Mouse (Mus musculus) neural tube, embryonic 13.5 days (tissue): ENCODE measurements around the gene Dennd1a. TPM values are rescaled to one million over a fixed set of nuclear protein-coding genes. Genes with fewer than 3 reads are reported as not detected.

ENCODE experiments used
- ATAC-seq: fragments of 200-750 bp; cut with Nextera tagmentation; 2 replicates; pipeline ENCODE4 v1.8.0; 2017; ENCODE audit warnings: low read depth, mild to moderate bottlenecking, moderate TSS enrichment, moderate library complexity
- H3K27ac ChIP-seq: fragments of 300-500 bp; sonication (generic); replicated peaks from 2 replicates; pipeline ENCODE4 v1.5.1; 2015; ENCODE audit warnings: moderate library complexity, mild to moderate bottlenecking, inconsistent platforms
- H3K27me3 ChIP-seq: fragments of 300-500 bp; sonication (generic); 2 replicates; pipeline ENCODE4 v1.6.1; 2015; ENCODE audit warnings: mild to moderate bottlenecking, inconsistent platforms
- H3K36me3 ChIP-seq: fragments of 300-500 bp; sonication (generic); 2 replicates; pipeline ENCODE4 v1.6.1; 2015; ENCODE audit warnings: mild to moderate bottlenecking, inconsistent platforms
- H3K4me1 ChIP-seq: fragments of 300-500 bp; sonication (generic); replicated peaks from 2 replicates; pipeline ENCODE4 v1.6.1; 2015; ENCODE audit warnings: inconsistent platforms
- H3K4me2 ChIP-seq: fragments of 300-500 bp; sonication (generic); 2 replicates; pipeline ENCODE4 v1.6.1; 2015; ENCODE audit warnings: inconsistent platforms, mild to moderate bottlenecking, moderate library complexity
- H3K4me3 ChIP-seq: fragments of 300-500 bp; sonication (generic); 2 replicates; pipeline ENCODE4 v1.5.1; 2015; ENCODE audit warnings: mild to moderate bottlenecking, inconsistent platforms
- H3K9ac ChIP-seq: fragments of 300-500 bp; sonication (generic); 2 replicates; pipeline ENCODE4 v1.6.1; 2015; ENCODE audit warnings: moderate library complexity, mild to moderate bottlenecking, inconsistent platforms
- H3K9me3 ChIP-seq: fragments of 300-500 bp; sonication (generic); 2 replicates; pipeline ENCODE4 v1.6.1; 2016; ENCODE audit warnings: inconsistent platforms
- WGBS: fragments of 180-500 bp; shearing (Covaris S2); methylation state at CpG from one replicate; pipeline ENCODE4 v1.1.7; 2015; 5-methylcytosine and 5-hydroxymethylcytosine counted together
- polyA plus RNA-seq: library from polyadenylated mRNA; unstranded; fragments of >200 nt; fragmentation: Nextera tagmentation; extraction: Ambion mirVana; gene quantifications from 2 replicates; pipeline ENCODE4 v1.2.1, GENCODE M21; 2015

Gene Dennd1a
- polyA plus RNA-seq, 1 experiment from 2014 or later = 14.6 TPM

DNA sequence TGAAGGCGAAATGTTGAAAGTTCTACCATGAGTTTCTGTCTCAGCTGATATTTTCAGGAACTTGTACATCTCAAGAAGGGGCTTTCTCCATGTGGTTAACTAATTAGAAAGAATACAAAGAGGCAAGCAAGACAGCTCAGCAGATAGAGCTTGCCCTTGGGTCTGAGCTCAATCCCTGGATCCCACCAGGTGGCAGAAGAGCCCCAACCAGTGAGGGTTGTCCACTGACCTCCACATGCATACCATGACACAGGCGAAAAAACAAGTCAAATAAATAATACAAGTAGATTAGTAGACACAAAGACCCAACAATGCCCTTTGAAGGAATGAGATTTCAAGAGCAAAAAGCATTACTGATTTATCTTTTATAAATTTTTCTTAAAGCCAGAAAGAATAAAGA lies 100.8 kb downstream of the Dennd1a start:
- no peak for ATAC-seq
- Histone ChIP-seq H3K9me3 (no peaks in the 10 kb centered on the region), H3K27me3 (no peaks in the 10 kb centered on the region), H3K4me3 (no peak overlapping the region), H3K27ac (no peak overlapping the region), H3K9ac (no peak overlapping the region), H3K4me2 (no peak overlapping the region), H3K4me1 (no peaks in the 10 kb centered on the region; the same call in 1 of the 2 replicates), H3K36me3 (no peaks in the 10 kb centered on the region)
- WGBS = 78% methylated on average over 2 of the region's 2 CpGs

- H3K9ac ChIP-seq = no peak overlapping the region
- H3K4me2 ChIP-seq = no peak overlapping the region
- H3K4me3 ChIP-seq = no peak overlapping the region
- 87% methylated on average over 3 of the region's 3 CpGs for WGBS
- no peaks in the 10 kb centered on the region for H3K9me3 ChIP-seq
- H3K27me3 ChIP-seq = no peaks in the 10 kb centered on the region
- ATAC-seq = no peak
- H3K36me3 ChIP-seq = no peaks in the 10 kb centered on the region
- H3K27ac ChIP-seq = no peak overlapping the region
- H3K4me1 ChIP-seq = no peaks in the 10 kb centered on the region; the same call in 1 of the 2 replicates
These were observed 102.2 kb downstream of the Dennd1a start for GRCm38 (mm10) chr2:38184977-38185376.

GRCm38 (mm10) chr2:38183881-38184280 lies 103.3 kb downstream of the Dennd1a start:
- H3K4me1 ChIP-seq = no peaks in the 10 kb centered on the region; the same call in 1 of the 2 replicates
- ATAC-seq = no peak
- no peaks in the 10 kb centered on the region for H3K27me3 ChIP-seq
- WGBS = 58% methylated on average over 1 of the region's 1 CpGs
- H3K9me3 ChIP-seq = no peaks in the 10 kb centered on the region
- no peak overlapping the region for H3K4me2 ChIP-seq
- H3K36me3 ChIP-seq = no peaks in the 10 kb centered on the region
- H3K4me3 ChIP-seq = no peak overlapping the region
- H3K9ac ChIP-seq = no peak overlapping the region
- no peak overlapping the region for H3K27ac ChIP-seq

- H3K4me3 ChIP-seq = no peak overlapping the region
- no peaks in the 10 kb centered on the region; the same call in 1 of the 2 replicates for H3K4me1 ChIP-seq
- no peak overlapping the region for H3K4me2 ChIP-seq
- 28% methylated on average over 1 of the region's 1 CpGs for WGBS
- no peak overlapping the region for H3K9ac ChIP-seq
- no peaks in the 10 kb centered on the region for H3K9me3 ChIP-seq
- no peaks in the 10 kb centered on the region for H3K36me3 ChIP-seq
- H3K27me3 ChIP-seq = no peaks in the 10 kb centered on the region
- no peak for ATAC-seq
- H3K27ac ChIP-seq = no peak overlapping the region
These were observed 104.9 kb downstream of the Dennd1a start for GRCm38 (mm10) chr2:38182283-38182682.

GRCm38 (mm10) chr2:38177583-38177978 lies 109.6 kb downstream of the Dennd1a start:
- no peak overlapping the region for H3K4me2 ChIP-seq
- no peak for ATAC-seq
- H3K27ac ChIP-seq = no peak overlapping the region
- H3K36me3 ChIP-seq = no peaks in the 10 kb centered on the region
- H3K4me1 ChIP-seq = no peaks in the 10 kb centered on the region; the same call in 1 of the 2 replicates
- no peak overlapping the region for H3K9ac ChIP-seq
- no peak overlapping the region for H3K4me3 ChIP-seq
- no peaks in the 10 kb centered on the region for H3K27me3 ChIP-seq
- H3K9me3 ChIP-seq = no peaks in the 10 kb centered on the region

- H3K27ac ChIP-seq = no peak overlapping the region
- no peak overlapping the region for H3K9ac ChIP-seq
- no peaks in the 10 kb centered on the region for H3K27me3 ChIP-seq
- WGBS = 84% methylated on average over 4 of the region's 4 CpGs
- no peak for ATAC-seq
- no peaks in the 10 kb centered on the region; the same call in 1 of the 2 replicates for H3K4me1 ChIP-seq
- H3K9me3 ChIP-seq = no peaks in the 10 kb centered on the region
- H3K4me3 ChIP-seq = no peak overlapping the region
- H3K4me2 ChIP-seq = no peak overlapping the region
- no peaks in the 10 kb centered on the region for H3K36me3 ChIP-seq
These were observed 110.2 kb downstream of the Dennd1a start for GRCm38 (mm10) chr2:38176870-38177582.

- no peak for ATAC-seq
- no peaks in the 10 kb centered on the region for H3K9me3 ChIP-seq
These were observed 111.9 kb downstream of the Dennd1a start for GRCm38 (mm10) chr2:38175276-38175675.

DNA sequence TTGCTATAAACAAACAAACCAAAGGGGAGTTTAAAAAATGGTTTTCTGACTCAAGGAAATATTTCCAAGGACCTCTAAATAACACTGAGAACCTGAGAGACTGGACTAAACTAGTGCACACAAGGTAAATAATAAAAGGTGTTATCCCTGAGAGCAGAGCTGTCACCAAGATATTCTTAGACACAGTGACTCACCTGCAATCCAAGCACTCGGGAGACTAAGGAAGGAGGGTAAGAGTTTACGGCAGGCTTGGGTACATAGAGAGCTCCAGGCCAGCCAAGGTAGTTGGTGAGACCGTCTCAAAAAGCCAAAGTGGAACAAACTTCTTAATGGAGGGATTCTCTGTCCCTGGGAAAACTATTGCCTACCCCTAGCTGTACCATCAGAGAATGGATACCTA lies 118.6 kb downstream of the Dennd1a start:
- WGBS = 88% methylated on average over 3 of the region's 3 CpGs
- H3K9ac ChIP-seq = no peak overlapping the region
- H3K4me2 ChIP-seq = no peak overlapping the region
- H3K27me3 ChIP-seq = no peaks in the 10 kb centered on the region
- H3K27ac ChIP-seq = no peak overlapping the region
- H3K9me3 ChIP-seq = no peaks in the 10 kb centered on the region
- H3K4me3 ChIP-seq = no peak overlapping the region
- no peaks in the 10 kb centered on the region for H3K36me3 ChIP-seq
- no peaks in the 10 kb centered on the region for H3K4me1 ChIP-seq
- no peak for ATAC-seq

More at GRCm38 (mm10) chr2:38175276-38175675, 111.9 kb downstream of the Dennd1a start:
- Histone ChIP-seq H3K27me3 (no peaks in the 10 kb centered on the region), H3K4me1 (no peaks in the 10 kb centered on the region), H3K27ac (no peak overlapping the region), H3K9ac (no peak overlapping the region), H3K36me3 (no peaks in the 10 kb centered on the region), H3K4me2 (no peak overlapping the region), H3K4me3 (no peak overlapping the region)

DNA sequence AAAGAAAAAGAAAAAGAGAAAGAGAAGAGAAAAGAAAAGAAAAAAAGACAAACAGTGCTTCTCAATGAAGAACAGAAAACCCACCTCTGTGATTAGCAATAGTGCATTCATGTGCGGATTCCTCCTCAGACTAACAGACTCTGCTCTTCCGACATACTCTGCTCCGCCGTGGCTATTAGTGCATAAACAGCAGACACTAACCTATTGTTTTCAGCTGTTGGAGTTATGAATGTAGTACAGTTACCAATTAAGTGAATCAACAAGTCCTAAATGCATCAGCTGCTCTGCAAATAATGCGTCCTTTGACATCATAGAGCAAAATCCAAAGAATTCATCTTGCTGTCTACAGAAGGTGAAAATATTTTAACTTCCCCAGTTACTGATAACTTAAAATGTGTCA lies 121.2 kb downstream of the Dennd1a start:
- Histone ChIP-seq H3K27me3 (no peaks in the 10 kb centered on the region), H3K4me2 (no peak overlapping the region), H3K36me3 (no peaks in the 10 kb centered on the region), H3K9ac (no peak overlapping the region), H3K4me3 (no peak overlapping the region), H3K4me1 (peaks cover 3% of the 10 kb centered on the region; the same call in 1 of the 2 replicates), H3K9me3 (no peaks in the 10 kb centered on the region), H3K27ac (no peak overlapping the region)
- ATAC-seq = no peak
- WGBS = 47% methylated on average over 5 of the region's 5 CpGs

- H3K4me3 ChIP-seq = no peak overlapping the region
- no peaks in the 10 kb centered on the region for H3K9me3 ChIP-seq
- no peak overlapping the region for H3K4me2 ChIP-seq
- 63% methylated on average over 5 of the region's 5 CpGs for whole genome bisulfite sequencing
- H3K4me1 ChIP-seq = peaks cover 3% of the 10 kb centered on the region; the same call in 1 of the 2 replicates
- no peak overlapping the region for H3K9ac ChIP-seq
- H3K36me3 ChIP-seq = no peaks in the 10 kb centered on the region
- no peak for ATAC-seq
- no peaks in the 10 kb centered on the region for H3K27me3 ChIP-seq
- no peak overlapping the region for H3K27ac ChIP-seq
These were observed 122.7 kb downstream of the Dennd1a start for GRCm38 (mm10) chr2:38164326-38165035.

DNA sequence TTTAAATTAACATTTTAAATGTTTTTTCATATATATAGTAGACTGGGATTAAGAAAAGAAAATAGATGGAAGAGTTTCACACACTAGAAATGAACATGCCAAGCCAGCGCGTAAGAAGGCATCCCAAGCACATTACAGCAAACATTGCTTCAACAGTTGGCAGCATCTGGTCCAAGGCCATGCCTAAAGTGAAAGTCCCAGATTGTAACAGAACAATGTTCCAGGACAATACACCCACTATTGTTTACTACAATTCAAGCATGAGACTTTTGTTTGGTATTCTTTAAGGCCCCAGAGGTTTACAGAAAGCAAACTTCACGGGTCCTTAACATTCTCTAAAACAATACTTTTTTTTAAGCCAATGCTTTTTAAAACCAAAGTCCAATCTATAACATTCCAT lies 124.7 kb downstream of the Dennd1a start:
- no peaks in the 10 kb centered on the region for H3K27me3 ChIP-seq
- 31% methylated on average over 3 of the region's 3 CpGs for WGBS
- H3K4me3 ChIP-seq = no peak overlapping the region
- H3K36me3 ChIP-seq = no peaks in the 10 kb centered on the region
- H3K4me1 ChIP-seq = peaks cover 3% of the 10 kb centered on the region; the same call in 1 of the 2 replicates
- no peak for ATAC-seq
- no peak overlapping the region for H3K27ac ChIP-seq
- no peak overlapping the region for H3K4me2 ChIP-seq
- no peak overlapping the region for H3K9ac ChIP-seq
- H3K9me3 ChIP-seq = no peaks in the 10 kb centered on the region

- WGBS = 70% methylated on average over 1 of the region's 1 CpGs
- Histone ChIP-seq H3K4me2 (no peak overlapping the region), H3K36me3 (no peaks in the 10 kb centered on the region), H3K4me3 (no peak overlapping the region), H3K9ac (no peak overlapping the region), H3K27ac (no peak overlapping the region), H3K4me1 (peaks cover 7% of the 10 kb centered on the region), H3K27me3 (no peaks in the 10 kb centered on the region), H3K9me3 (no peaks in the 10 kb centered on the region)
- no peak for ATAC-seq
These were observed 125.7 kb downstream of the Dennd1a start for GRCm38 (mm10) chr2:38161484-38161883.
